ENCODE assay signal across 8 mouse cellular contexts in the genomic region with DNA sequence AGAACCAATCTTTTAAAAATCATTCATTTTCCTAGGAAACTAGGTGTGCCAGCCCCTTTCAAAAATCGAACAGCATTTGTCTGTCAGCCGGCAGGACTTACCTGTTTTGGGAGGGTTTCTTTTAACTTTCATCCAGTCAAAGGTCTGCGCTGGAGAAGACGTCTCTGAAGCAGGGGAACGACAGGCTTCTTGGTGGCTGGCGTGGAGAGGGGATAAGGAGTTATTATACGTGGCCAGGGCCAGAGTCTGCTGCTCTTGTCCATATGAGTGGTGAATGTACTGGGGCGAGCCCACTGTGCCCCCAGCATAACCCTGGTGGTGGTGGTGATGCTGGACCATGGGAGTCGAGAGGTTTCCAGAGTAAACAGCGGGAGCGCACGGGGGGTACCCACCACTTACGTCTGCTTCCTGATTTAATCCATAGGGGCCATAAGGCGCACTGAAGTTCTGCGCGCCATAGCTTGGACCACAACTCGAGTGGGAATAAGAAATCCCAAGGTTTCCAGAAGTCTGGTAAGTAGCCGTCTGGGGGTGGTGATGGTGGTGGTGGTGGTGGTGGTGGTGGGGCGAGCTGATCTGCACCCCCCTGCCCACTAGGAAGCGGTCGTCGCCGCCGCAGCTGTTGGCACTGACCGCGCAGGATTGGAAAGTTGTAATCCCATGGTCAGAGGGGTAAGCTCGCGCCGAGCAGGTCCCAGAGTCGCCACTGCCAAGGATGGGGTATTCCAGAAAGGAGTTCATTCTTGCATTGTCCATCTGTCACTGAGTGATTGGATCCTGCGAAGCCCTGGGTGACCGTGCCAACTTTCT. TPM values are rescaled to one million over a fixed set of nuclear protein-coding genes. Genes with fewer than 3 reads are reported as not detected.
DNase-seq lines count a peak whose midpoint lies in the region; ATAC-seq and TF ChIP-seq lines count a peak whose summit lies in the region.
"Had no signal": no experiment of that assay in that cellular context is flagged by ENCODE, and none has a peak within 500 bp of the region (broad histone marks: within the 10 kb centered on the region; RNA-seq: fewer than 3 reads in every experiment).

No protein-coding gene starts in this region.

- no peaks in the 10 kb centered on the region for H3K36me3 ChIP-seq in forebrain, embryonic 14.5 days (ENCODE audit: control insufficient read depth, insufficient read depth, low read length)
- no peaks in the 10 kb centered on the region for H3K36me3 ChIP-seq in liver, embryonic 13.5 days
- H3K36me3 ChIP-seq in stomach, postnatal 0 days (ENCODE audit: control insufficient read depth, insufficient read depth, low read length), result no peaks in the 10 kb centered on the region

- WGBS in forebrain, embryonic 14.5 days, result 2% methylated on average over 32 of the region's 32 CpGs
- WGBS in liver, embryonic 13.5 days (ENCODE audit: insufficient replicate concordance), result 2% methylated on average over 32 of the region's 32 CpGs
- WGBS in stomach, postnatal 0 days, result 8% methylated on average over 32 of the region's 32 CpGs

- peaks cover 8% of the 10 kb centered on the region; the same call in 1 of the 2 replicates for H3K4me1 ChIP-seq in forebrain, embryonic 14.5 days (ENCODE audit: control insufficient read depth, insufficient read depth, low read length)
- peaks cover 5% of the 10 kb centered on the region; the same call in 1 of the 2 replicates for H3K4me1 ChIP-seq in liver, embryonic 13.5 days (replicated peaks)
- H3K4me1 ChIP-seq in stomach, postnatal 0 days (replicated peaks; ENCODE audit: control insufficient read depth, insufficient read depth), result no peaks in the 10 kb centered on the region

- TF ChIP-seq CTCF in stomach, postnatal 0 days (IDR thresholded peaks at IDR 0.05; ENCODE audit: low read depth), result no peak

- H3K27ac ChIP-seq in forebrain, embryonic 14.5 days (ENCODE audit: low read depth, low read length), result no peak overlapping the region
- H3K27ac ChIP-seq in liver, embryonic 13.5 days, result no peak overlapping the region
- no peak overlapping the region for H3K27ac ChIP-seq in stomach, postnatal 0 days (replicated peaks)

- no peak for ATAC-seq in forebrain, embryonic 14.5 days
- ATAC-seq in liver, embryonic 13.5 days (ENCODE audit: low read depth), result no peak
- ATAC-seq in stomach, postnatal 0 days (ENCODE audit: low FRiP score, low TSS enrichment), result no peak

- DNase-seq in retina, embryonic 14.5 days (ENCODE audit: low spot score), result peak; percentile 2
- no peak for DNase-seq in retina, postnatal 1 day
- DNase-seq in forebrain, embryonic 14.5 days (ENCODE audit: low spot score), result no peak
- DNase-seq in liver, embryonic 13.5 days, result no peak
- DNase-seq in stomach, postnatal 0 days (ENCODE audit: low spot score), result no peak
- DNase-seq in right cerebral cortex, postnatal 36 days (ENCODE audit: low spot score in 2 of 2), result no peak
- no peak for DNase-seq in adrenal gland, postnatal 36 days
- DNase-seq: cerebellum, adult 11-12 months had no signal

- no peak overlapping the region for H3K9ac ChIP-seq in forebrain, embryonic 14.5 days (ENCODE audit: low read length)
- no peak overlapping the region for H3K9ac ChIP-seq in liver, embryonic 13.5 days
- no peak overlapping the region for H3K9ac ChIP-seq in stomach, postnatal 0 days (ENCODE audit: low read length)

- peak overlapping the region; percentile 93 for H3K4me2 ChIP-seq in forebrain, embryonic 14.5 days (ENCODE audit: low read length)
- H3K4me2 ChIP-seq in liver, embryonic 13.5 days, result peak overlapping the region; percentile 74
- peak overlapping the region; percentile 91 for H3K4me2 ChIP-seq in stomach, postnatal 0 days (replicated peaks; ENCODE audit: low read depth)

- H3K27me3 ChIP-seq in forebrain, embryonic 14.5 days (replicated peaks; ENCODE audit: control insufficient read depth, insufficient read depth, low read length), result peaks cover 96% of the 10 kb centered on the region
- H3K27me3 ChIP-seq in liver, embryonic 13.5 days, result peaks cover 98% of the 10 kb centered on the region
- no peaks in the 10 kb centered on the region for H3K27me3 ChIP-seq in stomach, postnatal 0 days (ENCODE audit: control insufficient read depth, insufficient read depth, low read length)

- peak overlapping the region; percentile 44 for H3K4me3 ChIP-seq in forebrain, embryonic 14.5 days (ENCODE audit: low read depth, low read length)
- peak overlapping the region; percentile 61 for H3K4me3 ChIP-seq in liver, embryonic 13.5 days (replicated peaks)
- peak overlapping the region; percentile 70 for H3K4me3 ChIP-seq in stomach, postnatal 0 days (ENCODE audit: low read depth, low read length)

- H3K9me3 ChIP-seq in forebrain, embryonic 14.5 days (replicated peaks; ENCODE audit: control insufficient read depth, low read length), result no peaks in the 10 kb centered on the region
- H3K9me3 ChIP-seq in liver, embryonic 13.5 days (replicated peaks), result no peaks in the 10 kb centered on the region
- no peaks in the 10 kb centered on the region for H3K9me3 ChIP-seq in stomach, postnatal 0 days (ENCODE audit: control insufficient read depth, low read length)

- no peak for TF ChIP-seq EP300 in stomach, postnatal 0 days (optimal IDR thresholded peaks at IDR 0.05)

RNA-seq across cellular contexts. Expression of a gene that starts 0.4 kb away (rescaled TPM):
- polyA plus RNA-seq in forebrain, embryonic 14.5 days (2014; fragmentation: Nextera tagmentation; extraction: Ambion mirVana), result not detected in 2 replicates
- 0.52 and 0.66 TPM in 2 replicates for polyA plus RNA-seq in liver, embryonic 13.5 days (2015; fragmentation: Nextera tagmentation; extraction: Ambion mirVana)
- polyA plus RNA-seq in stomach, postnatal 0 days (2015; fragmentation: Nextera tagmentation; extraction: Ambion mirVana), result 0.35 and 0.56 TPM in 2 replicates
- total RNA-seq in adrenal gland, postnatal 36 days (2021), result under 1 TPM; 0.23 to 0.70 TPM

RNA-seq across cellular contexts. Expression of a gene that starts 7.0 kb away (rescaled TPM):
- not detected in 2 replicates for polyA plus RNA-seq in forebrain, embryonic 14.5 days (2014; fragmentation: Nextera tagmentation; extraction: Ambion mirVana)
- polyA plus RNA-seq in liver, embryonic 13.5 days (2015; fragmentation: Nextera tagmentation; extraction: Ambion mirVana), result 0.63 and 0.82 TPM in 2 replicates
- 5.1 and 5.3 TPM in 2 replicates for polyA plus RNA-seq in stomach, postnatal 0 days (2015; fragmentation: Nextera tagmentation; extraction: Ambion mirVana)
- total RNA-seq in adrenal gland, postnatal 36 days (2021), result 1 to 10 TPM; 1.7 to 1.9 TPM

RNA-seq across cellular contexts. Expression of a gene that starts 19.6 kb away (rescaled TPM):
- polyA plus RNA-seq in forebrain, embryonic 14.5 days (2014; fragmentation: Nextera tagmentation; extraction: Ambion mirVana), result not detected in 2 replicates
- polyA plus RNA-seq in liver, embryonic 13.5 days (2015; fragmentation: Nextera tagmentation; extraction: Ambion mirVana), result 0.02 and 0.06 TPM in 2 replicates
- polyA plus RNA-seq in stomach, postnatal 0 days (2015; fragmentation: Nextera tagmentation; extraction: Ambion mirVana), result 0.90 and 0.99 TPM in 2 replicates
- under 1 TPM; 0.10 to 0.40 TPM for total RNA-seq in adrenal gland, postnatal 36 days (2021)

RNA-seq across cellular contexts. Expression of a gene that starts 33.9 kb away (rescaled TPM):
- not detected in 2 replicates for polyA plus RNA-seq in forebrain, embryonic 14.5 days (2014; fragmentation: Nextera tagmentation; extraction: Ambion mirVana)
- 0.17 and 0.30 TPM in 2 replicates for polyA plus RNA-seq in liver, embryonic 13.5 days (2015; fragmentation: Nextera tagmentation; extraction: Ambion mirVana)
- 2.5 and 2.6 TPM in 2 replicates for polyA plus RNA-seq in stomach, postnatal 0 days (2015; fragmentation: Nextera tagmentation; extraction: Ambion mirVana)
- 1 to 10 TPM; 2.6 to 3.1 TPM for total RNA-seq in adrenal gland, postnatal 36 days (2021)

RNA-seq across cellular contexts. Expression of a gene that starts 46.7 kb away (rescaled TPM):
- polyA plus RNA-seq in forebrain, embryonic 14.5 days (2014; fragmentation: Nextera tagmentation; extraction: Ambion mirVana), result 0.26 TPM in 1 of 2 replicates, not detected in the other
- 0.83 and 1.2 TPM in 2 replicates for polyA plus RNA-seq in liver, embryonic 13.5 days (2015; fragmentation: Nextera tagmentation; extraction: Ambion mirVana)
- polyA plus RNA-seq in stomach, postnatal 0 days (2015; fragmentation: Nextera tagmentation; extraction: Ambion mirVana), result 8.4 and 8.9 TPM in 2 replicates
- 10 to 100 TPM; 14.7 to 27.8 TPM for total RNA-seq in adrenal gland, postnatal 36 days (2021)
